Mouse (Mus musculus) cerebral cortex, adult 2 months (tissue): Measurements from ENCODE around the gene Zmiz1.

Experiments used
- WGBS: fragments of 180-500 bp; shearing (Covaris S2); methylation state at CpG from one replicate; pipeline ENCODE4 v1.1.7; 2018; 5-methylcytosine and 5-hydroxymethylcytosine counted together

Gene Zmiz1

GRCm38 (mm10) chr14:25641067-25641466, 182.1 kb downstream of the Zmiz1 start:
- WGBS: 77% methylated on average over 6 of the region's 6 CpGs

- WGBS: 83% methylated on average over 9 of the region's 9 CpGs
Observed at GRCm38 (mm10) chr14:25645717-25646116, 186.7 kb downstream of the Zmiz1 start.

- whole genome bisulfite sequencing: 75% methylated on average over 2 of the region's 2 CpGs
Observed at GRCm38 (mm10) chr14:25646161-25646621, 187.2 kb downstream of the Zmiz1 start.

GRCm38 (mm10) chr14:25651131-25651530, 192.1 kb downstream of the Zmiz1 start:
- 97% methylated on average over 4 of the region's 4 CpGs for WGBS

- WGBS: 88% methylated on average over 9 of the region's 9 CpGs
Observed at GRCm38 (mm10) chr14:25651905-25652304, 192.9 kb downstream of the Zmiz1 start.

- WGBS: 55% methylated on average over 14 of the region's 14 CpGs
Observed at GRCm38 (mm10) chr14:25654401-25655197, 195.6 kb downstream of the Zmiz1 start.

- 41% methylated on average over 11 of the region's 11 CpGs for WGBS
Observed at GRCm38 (mm10) chr14:25660661-25661060, 201.7 kb downstream of the Zmiz1 start.

GRCm38 (mm10) chr14:25661185-25661920, 202.4 kb downstream of the Zmiz1 start:
- WGBS: 83% methylated on average over 17 of the region's 17 CpGs

GRCm38 (mm10) chr14:25663649-25664309, 204.8 kb downstream of the Zmiz1 start:
- WGBS: 76% methylated on average over 7 of the region's 7 CpGs

GRCm38 (mm10) chr14:25664310-25664695, 205.3 kb downstream of the Zmiz1 start:
- 74% methylated on average over 7 of the region's 7 CpGs for WGBS

GRCm38 (mm10) chr14:25665314-25665970, 206.5 kb downstream of the Zmiz1 start:
- 69% methylated on average over 19 of the region's 19 CpGs for WGBS

- 73% methylated on average over 2 of the region's 2 CpGs for WGBS
Observed at GRCm38 (mm10) chr14:25666668-25667376, 207.8 kb downstream of the Zmiz1 start.

- WGBS: 48% methylated on average over 3 of the region's 3 CpGs
Observed at GRCm38 (mm10) chr14:25667587-25667986, 208.6 kb downstream of the Zmiz1 start.

- 63% methylated on average over 7 of the region's 7 CpGs for WGBS
Observed at GRCm38 (mm10) chr14:25679625-25680024, 220.6 kb downstream of the Zmiz1 start.

GRCm38 (mm10) chr14:25682020-25682419, 223.0 kb downstream of the Zmiz1 start:
- 79% methylated on average over 6 of the region's 6 CpGs for whole genome bisulfite sequencing

- 82% methylated on average over 7 of the region's 7 CpGs for WGBS
Observed at GRCm38 (mm10) chr14:25686216-25686945, 227.4 kb downstream of the Zmiz1 start.

- WGBS: 92% methylated on average over 10 of the region's 10 CpGs
Observed at GRCm38 (mm10) chr14:25686983-25687901, 228.3 kb downstream of the Zmiz1 start.

GRCm38 (mm10) chr14:25693271-25693887, 234.4 kb downstream of the Zmiz1 start:
- 49% methylated on average over 6 of the region's 6 CpGs for WGBS
